Comparison of ENCODE assay signal across 8 mouse cellular contexts in genomic region chr1:39735493-39735892, GRCm38 (mm10). TPM values are rescaled to one million over a fixed set of nuclear protein-coding genes. Genes with fewer than 3 reads are reported as not detected.
DNase-seq lines count a peak whose midpoint lies in the region; ATAC-seq lines count a peak whose summit lies in the region.

No protein-coding gene starts in this region.

- no peak overlapping the region for H3K9ac ChIP-seq in hindbrain, embryonic 11.5 days (ENCODE audit: low read depth, low read length)
- H3K9ac ChIP-seq in hindbrain, embryonic 16.5 days (ENCODE audit: low read depth, low read length) = no peak overlapping the region
- H3K9ac ChIP-seq in heart, embryonic 15.5 days = no peak overlapping the region
- no peak overlapping the region for H3K9ac ChIP-seq in liver, embryonic 16.5 days (ENCODE audit: low read depth, low read length)

- H3K27me3 ChIP-seq in hindbrain, embryonic 11.5 days (ENCODE audit: control insufficient read depth, insufficient read depth, low read length) = no peaks in the 10 kb centered on the region
- H3K27me3 ChIP-seq in hindbrain, embryonic 16.5 days (replicated peaks; ENCODE audit: control insufficient read depth, insufficient read depth, low read length) = no peaks in the 10 kb centered on the region
- H3K27me3 ChIP-seq in heart, embryonic 15.5 days = no peaks in the 10 kb centered on the region
- H3K27me3 ChIP-seq in liver, embryonic 16.5 days (ENCODE audit: control insufficient read depth, insufficient read depth, low read depth, low read length) = no peaks in the 10 kb centered on the region

- H3K4me1 ChIP-seq in hindbrain, embryonic 11.5 days (replicated peaks; ENCODE audit: control insufficient read depth, insufficient read depth, low read length) = peaks cover 7% of the 10 kb centered on the region; the same call in 1 of the 2 replicates
- H3K4me1 ChIP-seq in hindbrain, embryonic 16.5 days (ENCODE audit: control insufficient read depth, insufficient read depth, low read depth, low read length) = no peaks in the 10 kb centered on the region; the same call in 1 of the 2 replicates
- H3K4me1 ChIP-seq in heart, embryonic 15.5 days (replicated peaks) = peaks cover 34% of the 10 kb centered on the region
- peaks cover 19% of the 10 kb centered on the region for H3K4me1 ChIP-seq in liver, embryonic 16.5 days (ENCODE audit: control insufficient read depth, low read depth, low read length)

- ATAC-seq in hindbrain, embryonic 11.5 days (ENCODE audit: low FRiP score) = peak; percentile 15; the same call in 1 of the 2 replicates
- ATAC-seq in hindbrain, embryonic 16.5 days = no peak
- ATAC-seq in heart, embryonic 15.5 days (replicated peaks; ENCODE audit: insufficient number of reproducible peaks, insufficient read depth, low FRiP score, low read depth) = peak; percentile 40; the same call in 1 of the 2 replicates
- peak; percentile 75 for ATAC-seq in liver, embryonic 16.5 days (ENCODE audit: low read depth)

- WGBS in hindbrain, embryonic 11.5 days = 63% methylated on average over 2 of the region's 2 CpGs
- 58% methylated on average over 2 of the region's 2 CpGs for WGBS in hindbrain, embryonic 16.5 days
- 36% methylated on average over 2 of the region's 2 CpGs for WGBS in heart, embryonic 15.5 days
- WGBS in liver, embryonic 16.5 days (ENCODE audit: insufficient replicate concordance) = 10% methylated on average over 2 of the region's 2 CpGs

- H3K9me3 ChIP-seq in hindbrain, embryonic 11.5 days (ENCODE audit: control insufficient read depth, low read length) = no peaks in the 10 kb centered on the region
- H3K9me3 ChIP-seq in hindbrain, embryonic 16.5 days (ENCODE audit: control insufficient read depth, low read length) = no peaks in the 10 kb centered on the region
- H3K9me3 ChIP-seq in heart, embryonic 15.5 days (replicated peaks) = no peaks in the 10 kb centered on the region
- H3K9me3 ChIP-seq in liver, embryonic 16.5 days (replicated peaks; ENCODE audit: control insufficient read depth, low read length) = no peaks in the 10 kb centered on the region

- intact Hi-C loops in left cerebral cortex, postnatal 4 days (cut with DNase I) = no loop called here

- H3K4me3 ChIP-seq in hindbrain, embryonic 11.5 days (ENCODE audit: low read depth, low read length) = no peak overlapping the region
- no peak overlapping the region for H3K4me3 ChIP-seq in hindbrain, embryonic 16.5 days (ENCODE audit: low read length)
- no peak overlapping the region for H3K4me3 ChIP-seq in heart, embryonic 15.5 days
- H3K4me3 ChIP-seq in liver, embryonic 16.5 days (ENCODE audit: low read depth, low read length) = no peak overlapping the region

- peak overlapping the region; percentile 65; the same call in 1 of the 2 replicates for H3K27ac ChIP-seq in hindbrain, embryonic 11.5 days (ENCODE audit: low read depth, low read length)
- H3K27ac ChIP-seq in hindbrain, embryonic 16.5 days (ENCODE audit: low read depth, low read length) = no peak overlapping the region
- peak overlapping the region; percentile 84 for H3K27ac ChIP-seq in heart, embryonic 15.5 days
- H3K27ac ChIP-seq in liver, embryonic 16.5 days (ENCODE audit: low read length) = peak overlapping the region; percentile 63

- no peak for DNase-seq in hindbrain, embryonic 11.5 days (ENCODE audit: low spot score)
- peak; percentile 22 for DNase-seq in c-Kit-positive CD71-positive TER-119-negative erythroid progenitor cells, embryonic 14.5 days (ENCODE audit: low read depth)
- DNase-seq in urinary bladder, adult 2 months (ENCODE audit: low spot score) = no peak
- no peak for DNase-seq in left cerebral cortex, postnatal 4 days
- DNase-seq in ovary, postnatal 10 days (ENCODE audit: low spot score) = no peak

- no peaks in the 10 kb centered on the region for H3K36me3 ChIP-seq in hindbrain, embryonic 11.5 days (ENCODE audit: control insufficient read depth, insufficient read depth, low read length)
- no peaks in the 10 kb centered on the region for H3K36me3 ChIP-seq in hindbrain, embryonic 16.5 days (ENCODE audit: control insufficient read depth, insufficient read depth, low read length)
- H3K36me3 ChIP-seq in heart, embryonic 15.5 days = no peaks in the 10 kb centered on the region
- no peaks in the 10 kb centered on the region for H3K36me3 ChIP-seq in liver, embryonic 16.5 days (ENCODE audit: control insufficient read depth, insufficient read depth)

- no peak overlapping the region for H3K4me2 ChIP-seq in hindbrain, embryonic 11.5 days (replicated peaks; ENCODE audit: low read depth, low read length)
- no peak overlapping the region for H3K4me2 ChIP-seq in hindbrain, embryonic 16.5 days (ENCODE audit: low read length)
- no peak overlapping the region for H3K4me2 ChIP-seq in heart, embryonic 15.5 days
- H3K4me2 ChIP-seq in liver, embryonic 16.5 days (ENCODE audit: low read depth, low read length) = peak overlapping the region; percentile 25

RNA-seq across cellular contexts. Expression of gene Rfx8, which starts 14.7 kb away (rescaled TPM):
- 0.31 and 0.42 TPM in 2 replicates for polyA plus RNA-seq in hindbrain, embryonic 11.5 days (2014; fragmentation: Nextera tagmentation; extraction: Ambion mirVana)
- polyA plus RNA-seq in hindbrain, embryonic 16.5 days (2015; fragmentation: Nextera tagmentation; extraction: Ambion mirVana) = 0.23 and 0.30 TPM in 2 replicates
- polyA plus RNA-seq in heart, embryonic 15.5 days (2015; fragmentation: Nextera tagmentation; extraction: Ambion mirVana) = 0.43 and 0.70 TPM in 2 replicates
- polyA plus RNA-seq in liver, embryonic 16.5 days (2015; fragmentation: Nextera tagmentation; extraction: Ambion mirVana) = 0.13 and 0.14 TPM in 2 replicates
- polyA plus RNA-seq in urinary bladder, adult 2 months (2012; rRNA removed) = 0.10 and 0.23 TPM in 2 replicates
- total RNA-seq in left cerebral cortex, postnatal 4 days (2021) = under 1 TPM; 0.28 to 0.76 TPM
